In genomic region chr11:61193392-61193791, GRCm38 (mm10) we compare ENCODE assay signal across 8 mouse cellular contexts. TPM values are rescaled to one million over a fixed set of nuclear protein-coding genes. Genes with fewer than 3 reads are reported as not detected.
A peak's percentile ranks its signal among the peaks of the same experiment; 100 is the strongest.
DNase-seq lines count a peak whose midpoint lies in the region; ATAC-seq and TF ChIP-seq lines count a peak whose summit lies in the region.

No protein-coding gene starts in this region.

- peaks cover 4% of the 10 kb centered on the region for H3K27me3 ChIP-seq in C2C12 (ENCODE audit: control insufficient read depth, insufficient read depth, insufficient read length)
- no peaks in the 10 kb centered on the region for H3K27me3 ChIP-seq in heart, adult 2 months (ENCODE audit: control insufficient read depth, insufficient read depth, low read length)
- no peaks in the 10 kb centered on the region for H3K27me3 ChIP-seq in kidney, embryonic 16.5 days (ENCODE audit: insufficient read depth, low read length)
- peaks cover 14% of the 10 kb centered on the region for H3K27me3 ChIP-seq in liver, embryonic 13.5 days

- no peak for TF ChIP-seq POLR2A in heart, adult 2 months (IDR thresholded peaks at IDR 0.05; ENCODE audit: insufficient read depth, low read depth, low read length)

- H3K4me1 ChIP-seq in heart, adult 2 months (ENCODE audit: control insufficient read depth, insufficient read depth, low read length), result no peaks in the 10 kb centered on the region; the same call in 1 of the 2 replicates
- no peaks in the 10 kb centered on the region for H3K4me1 ChIP-seq in kidney, embryonic 16.5 days (ENCODE audit: insufficient read depth, low read length)
- H3K4me1 ChIP-seq in liver, embryonic 13.5 days (replicated peaks), result no peaks in the 10 kb centered on the region

- no peak overlapping the region for H3K4me2 ChIP-seq in kidney, embryonic 16.5 days (replicated peaks; ENCODE audit: low read depth, low read length)
- H3K4me2 ChIP-seq in liver, embryonic 13.5 days, result no peak overlapping the region

- intact Hi-C loops in heart, adult 2 months (cut with DNase I), result loop anchor here (1.0 to 10.0 kb wide), 6 partner anchors 144 to 521 kb away; partner anchors contain the start of gene B9d1

- H3K4me3 ChIP-seq in C2C12 (ENCODE audit: insufficient read depth, poor library complexity, severe bottlenecking), result no peak overlapping the region
- no peak overlapping the region for H3K4me3 ChIP-seq in heart, adult 2 months
- H3K4me3 ChIP-seq in kidney, embryonic 16.5 days (ENCODE audit: low read length), result no peak overlapping the region
- no peak overlapping the region for H3K4me3 ChIP-seq in liver, embryonic 13.5 days (replicated peaks)

- peak; percentile 68 for ATAC-seq in activated CD4-positive, CD25-positive, alpha-beta regulatory T cell, adult 4 months
- peak; percentile 77; the same call in 1 of the 2 replicates for ATAC-seq in kidney, embryonic 16.5 days (ENCODE audit: low FRiP score, low TSS enrichment)
- no peak for ATAC-seq in liver, embryonic 13.5 days (ENCODE audit: low read depth)

- TF ChIP-seq CTCF in C2C12 (IDR thresholded peaks at IDR 0.05; ENCODE audit: control insufficient read depth, insufficient read depth, insufficient read length), result peak; percentile 97
- TF ChIP-seq CTCF in heart, adult 2 months (IDR thresholded peaks at IDR 0.05), result peak; percentile 100

- 1% methylated on average over 9 of the region's 9 CpGs for WGBS in heart, adult 2 months
- 6% methylated on average over 9 of the region's 9 CpGs for WGBS in kidney, embryonic 16.5 days
- WGBS in liver, embryonic 13.5 days (ENCODE audit: insufficient replicate concordance), result 2% methylated on average over 9 of the region's 9 CpGs

- no peak overlapping the region for H3ac ChIP-seq in C2C12 (ENCODE audit: control insufficient read depth, insufficient read length, low read depth)

- peak; percentile 72 to 84 for DNase-seq in cerebellum, postnatal 4 days (ENCODE audit: low spot score in 2 of 2)
- peak; percentile 79 to 86 for DNase-seq in heart, adult 2 months
- DNase-seq in liver, embryonic 13.5 days, result peak; percentile 42
- DNase-seq in ovary, postnatal 10 days (ENCODE audit: low spot score), result peak; percentile 67
- peak; percentile 75 for DNase-seq in thymus, postnatal 0 days (ENCODE audit: low spot score)

- no peak overlapping the region for H3K9ac ChIP-seq in heart, adult 2 months (ENCODE audit: low read depth, low read length)
- H3K9ac ChIP-seq in kidney, embryonic 16.5 days (replicated peaks; ENCODE audit: low read length), result no peak overlapping the region
- no peak overlapping the region for H3K9ac ChIP-seq in liver, embryonic 13.5 days

- H3K79me3 ChIP-seq in C2C12 (ENCODE audit: low read depth), result no peaks in the 10 kb centered on the region

- no peak overlapping the region for H3K27ac ChIP-seq in heart, adult 2 months
- no peak overlapping the region for H3K27ac ChIP-seq in kidney, embryonic 16.5 days (ENCODE audit: low read length)
- H3K27ac ChIP-seq in liver, embryonic 13.5 days, result no peak overlapping the region

- H3K36me3 ChIP-seq in C2C12 (ENCODE audit: control insufficient read depth, insufficient read depth), result no peaks in the 10 kb centered on the region
- no peaks in the 10 kb centered on the region for H3K36me3 ChIP-seq in heart, adult 2 months (ENCODE audit: control insufficient read depth, insufficient read depth, low read length)
- no peaks in the 10 kb centered on the region for H3K36me3 ChIP-seq in kidney, embryonic 16.5 days (ENCODE audit: insufficient read depth, low read length)
- no peaks in the 10 kb centered on the region for H3K36me3 ChIP-seq in liver, embryonic 13.5 days

- H3K9me3 ChIP-seq in kidney, embryonic 16.5 days (ENCODE audit: low read length), result no peaks in the 10 kb centered on the region
- H3K9me3 ChIP-seq in liver, embryonic 13.5 days (replicated peaks), result no peaks in the 10 kb centered on the region

- no peaks in the 10 kb centered on the region for H3K79me2 ChIP-seq in C2C12 (ENCODE audit: control insufficient read depth, insufficient read depth)
- H3K79me2 ChIP-seq in heart, adult 2 months (replicated peaks; ENCODE audit: control insufficient read depth, insufficient read depth, low read length), result no peaks in the 10 kb centered on the region

- peak; percentile 96 for TF ChIP-seq EP300 in heart, adult 2 months (IDR thresholded peaks at IDR 0.05; ENCODE audit: insufficient read depth, low read depth, low read length)

TF ChIP-seq in C2C12, 6 proteins besides CTCF, POLR2A, EP300 and RAD21:
- TF ChIP-seq MYOD1 (IDR thresholded peaks at IDR 0.05; ENCODE audit: control insufficient read depth, insufficient read length, low read depth), result no peak
- TF ChIP-seq CEBPB (IDR thresholded peaks at IDR 0.05; ENCODE audit: low read depth), result no peak
- TF ChIP-seq USF1 (IDR thresholded peaks at IDR 0.05; ENCODE audit: low read depth), result no peak
- no peak for TF ChIP-seq MAX (IDR thresholded peaks at IDR 0.05)
- TF ChIP-seq FOSL1 (IDR thresholded peaks at IDR 0.05; ENCODE audit: insufficient read depth, low read length, poor library complexity, severe bottlenecking), result no peak
- TF ChIP-seq MYOG (IDR thresholded peaks at IDR 0.05; ENCODE audit: control insufficient read depth, extremely low read depth, insufficient read length), result no peak

RNA-seq across cellular contexts. Expression of gene Aldh3a1, which starts 13.9 kb away (rescaled TPM):
- polyA plus RNA-seq in C2C12 (2012; fragmentation: generic; extraction: Trizol), result 19.7 TPM
- polyA plus RNA-seq in activated CD4-positive, CD25-positive, alpha-beta regulatory T cell, adult 4 months (2017; shearing (Covaris generic)), result not detected
- 1 to 10 TPM; 1.0 to 1.6 TPM for total RNA-seq in heart, adult 2 months (2021)
- polyA plus RNA-seq in heart, adult 2 months (2012; rRNA removed), result 1.1 and 3.3 TPM in 2 replicates
- polyA plus RNA-seq in kidney, embryonic 16.5 days (2015; fragmentation: Nextera tagmentation; extraction: Ambion mirVana), result not detected in 2 replicates
- 0.06 TPM in 1 of 2 replicates, not detected in the other for polyA plus RNA-seq in liver, embryonic 13.5 days (2015; fragmentation: Nextera tagmentation; extraction: Ambion mirVana)
- 1.6 and 2.2 TPM in 2 replicates for polyA plus RNA-seq in thymus, postnatal 0 days (2015; fragmentation: Nextera tagmentation; extraction: Ambion mirVana)

RNA-seq across cellular contexts. Expression of gene Usp22, which starts 18.5 kb away (rescaled TPM):
- 42.6 TPM for polyA plus RNA-seq in C2C12 (2012; fragmentation: generic; extraction: Trizol)
- polyA plus RNA-seq in activated CD4-positive, CD25-positive, alpha-beta regulatory T cell, adult 4 months (2017; shearing (Covaris generic)), result 10 to 100 TPM; 11.4 to 12.5 TPM
- total RNA-seq in heart, adult 2 months (2021), result 10 to 100 TPM; 21.7 to 27.1 TPM
- polyA plus RNA-seq in heart, adult 2 months (2012; rRNA removed), result 22.6 and 26.7 TPM in 2 replicates
- 137 and 144 TPM in 2 replicates for polyA plus RNA-seq in kidney, embryonic 16.5 days (2015; fragmentation: Nextera tagmentation; extraction: Ambion mirVana)
- 14.7 and 15.9 TPM in 2 replicates for polyA plus RNA-seq in liver, embryonic 13.5 days (2015; fragmentation: Nextera tagmentation; extraction: Ambion mirVana)
- polyA plus RNA-seq in thymus, postnatal 0 days (2015; fragmentation: Nextera tagmentation; extraction: Ambion mirVana), result 51.3 and 53.9 TPM in 2 replicates
